Mouse (Mus musculus) right cerebral cortex, postnatal 25 days (tissue): ENCODE measurements around the gene Aar2.

Experiments
- DNase-seq: peaks from one replicate; pipeline ENCODE4 v3.0.0; 2022

The Aar2 gene

GRCm38 (mm10) chr2:156569261-156569660, 21.9 kb downstream of the Aar2 start:
- no peak for DNase-seq

- no peak for DNase-seq
Measured at GRCm38 (mm10) chr2:156571521-156571920, 24.1 kb downstream of the Aar2 start.

- DNase-seq: no peak
Measured at GRCm38 (mm10) chr2:156576850-156577587, 29.6 kb downstream of the Aar2 start.

DNA sequence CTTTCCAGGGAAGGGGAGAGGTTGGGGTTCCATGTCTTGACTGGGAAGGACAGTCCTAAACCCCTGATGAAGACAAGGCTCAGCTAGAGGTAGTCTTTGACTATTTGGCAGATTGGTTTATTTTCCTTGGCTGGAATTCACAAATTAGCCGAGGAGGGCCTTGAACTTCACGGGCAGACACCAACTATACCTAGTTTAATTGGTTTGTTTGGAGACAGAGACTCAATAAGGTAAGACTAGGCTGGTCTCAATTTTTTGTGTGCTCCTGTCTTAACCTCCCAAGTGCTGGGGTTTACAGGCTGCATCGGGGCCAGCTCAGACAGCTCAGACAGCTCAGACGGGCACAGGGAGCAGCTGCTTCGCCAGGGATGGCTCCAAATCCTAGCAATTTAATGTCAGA, 33.1 kb downstream of the Aar2 start:
- no peak for DNase-seq

DNA sequence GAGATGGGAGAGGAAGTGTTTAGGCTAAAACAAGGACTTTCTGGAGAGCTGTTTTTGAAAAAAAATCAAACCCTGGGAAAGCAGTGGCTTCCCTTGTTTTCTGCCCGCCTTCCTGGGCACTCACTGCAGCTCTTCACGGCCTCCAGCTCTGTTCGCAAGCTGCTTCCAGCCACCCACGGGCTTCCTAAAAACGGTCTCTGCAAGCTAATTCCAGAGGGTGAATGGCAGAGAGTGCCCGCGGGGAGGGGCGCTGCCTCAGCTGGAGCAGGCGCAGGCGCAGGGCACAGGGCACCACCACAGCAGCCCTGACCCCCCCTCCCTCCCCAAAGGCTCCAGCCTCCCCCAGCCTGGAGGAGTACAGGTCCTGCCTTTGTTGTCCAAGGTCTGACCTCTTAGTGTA, 33.9 kb downstream of the Aar2 start:
- DNase-seq: peak; percentile 88

- no peak for DNase-seq
Measured at GRCm38 (mm10) chr2:156582887-156583286, 35.5 kb downstream of the Aar2 start.

- peak; percentile 31 for DNase-seq
Measured at GRCm38 (mm10) chr2:156584154-156584796, 36.9 kb downstream of the Aar2 start.

GRCm38 (mm10) chr2:156584797-156585471, 37.5 kb downstream of the Aar2 start:
- DNase-seq: peak; percentile 65

- DNase-seq: no peak
Measured at GRCm38 (mm10) chr2:156589481-156589880, 42.1 kb downstream of the Aar2 start.

GRCm38 (mm10) chr2:156594987-156595490, 47.7 kb downstream of the Aar2 start:
- no peak for DNase-seq

- DNase-seq: no peak
Measured at GRCm38 (mm10) chr2:156602581-156602980, 55.2 kb downstream of the Aar2 start.

DNA sequence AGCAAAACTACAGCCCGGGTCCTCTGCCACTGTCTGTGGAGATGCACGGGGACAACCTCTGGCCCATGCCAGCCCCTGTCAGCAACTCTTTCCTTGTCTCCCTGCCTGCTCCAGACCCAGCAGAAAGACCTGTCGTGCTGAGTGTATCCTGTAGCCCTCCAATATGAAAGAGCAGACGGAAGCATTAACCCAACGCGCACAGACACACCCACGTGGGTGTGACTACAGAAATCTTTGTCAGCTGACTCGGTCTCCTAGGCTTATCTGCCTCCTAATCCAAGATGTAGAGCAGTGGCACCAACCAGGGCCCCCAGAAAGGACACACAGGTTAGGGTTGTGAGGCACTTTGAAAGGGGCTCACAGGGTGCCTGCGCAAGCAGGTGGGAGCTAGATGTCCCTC, 56.3 kb downstream of the Aar2 start:
- no peak for DNase-seq

DNA sequence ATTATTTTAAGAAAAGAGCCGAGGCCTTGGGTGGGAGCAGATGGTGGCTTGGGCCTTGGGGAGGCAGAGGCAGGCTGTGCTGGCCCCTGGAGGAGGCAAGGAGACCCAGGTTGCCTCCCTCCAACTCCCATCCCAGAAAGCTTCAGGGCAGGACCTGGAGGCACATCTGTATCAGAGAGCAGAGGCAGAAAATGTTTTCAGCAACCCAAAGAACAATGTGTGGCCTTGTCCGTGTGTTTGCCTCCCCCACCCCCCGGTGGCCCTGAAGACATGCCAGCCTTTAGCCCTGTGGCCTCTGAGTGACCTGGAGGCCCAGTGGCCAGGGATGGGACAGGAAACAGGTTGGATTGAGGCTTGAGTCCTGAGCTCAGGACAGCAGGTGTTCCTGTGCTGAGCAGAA, 57.8 kb downstream of the Aar2 start:
- no peak for DNase-seq

- no peak for DNase-seq
Measured at GRCm38 (mm10) chr2:156605971-156606370, 58.6 kb downstream of the Aar2 start.

DNA sequence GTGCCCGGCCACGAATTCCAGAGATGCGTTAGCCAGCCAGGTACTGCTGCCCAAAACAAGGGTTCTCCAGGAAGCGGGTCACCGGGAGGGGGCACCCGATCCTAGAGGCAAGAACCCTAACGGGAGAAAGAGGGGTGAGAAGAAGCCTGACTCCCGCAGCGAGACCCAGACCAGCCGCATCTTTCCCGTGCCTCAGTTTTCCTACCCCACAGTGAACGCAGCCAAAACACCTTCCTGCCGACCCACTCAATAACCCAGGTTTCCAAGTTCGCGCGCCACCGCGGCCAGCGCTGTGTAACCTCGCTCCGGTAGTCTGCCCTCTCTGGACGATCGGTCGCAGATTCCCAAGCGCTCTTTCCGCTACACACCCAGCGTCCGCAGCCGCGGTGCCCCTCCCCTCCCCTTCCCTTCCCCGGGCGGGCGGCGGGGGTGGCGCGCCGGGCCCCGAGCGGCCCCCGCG, 65.7 kb downstream of the Aar2 start:
- DNase-seq: peak; percentile 79

GRCm38 (mm10) chr2:156613541-156614257, 66.3 kb downstream of the Aar2 start, which contains the start of gene Dlgap4:
Gene Dlgap4, plus strand, starts transcription at chr2:156613705.
- DNase-seq: peak; percentile 61

DNA sequence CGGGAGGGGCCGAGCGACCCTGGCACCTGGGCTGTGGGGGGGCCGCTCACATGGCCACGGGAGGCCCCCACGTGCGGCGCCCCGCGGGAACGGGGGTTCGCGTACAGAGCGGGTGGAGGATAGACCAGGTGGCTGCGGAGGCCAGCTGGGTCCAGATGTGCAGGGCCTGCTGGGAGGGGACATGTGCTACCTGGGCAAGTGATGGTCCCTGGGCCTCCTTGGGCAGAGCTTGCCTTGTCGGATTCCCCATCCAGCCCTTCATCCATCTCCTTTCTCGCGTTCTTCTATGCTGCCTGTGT, 66.8 kb downstream of the Aar2 start:
- DNase-seq: peak; percentile 55

DNA sequence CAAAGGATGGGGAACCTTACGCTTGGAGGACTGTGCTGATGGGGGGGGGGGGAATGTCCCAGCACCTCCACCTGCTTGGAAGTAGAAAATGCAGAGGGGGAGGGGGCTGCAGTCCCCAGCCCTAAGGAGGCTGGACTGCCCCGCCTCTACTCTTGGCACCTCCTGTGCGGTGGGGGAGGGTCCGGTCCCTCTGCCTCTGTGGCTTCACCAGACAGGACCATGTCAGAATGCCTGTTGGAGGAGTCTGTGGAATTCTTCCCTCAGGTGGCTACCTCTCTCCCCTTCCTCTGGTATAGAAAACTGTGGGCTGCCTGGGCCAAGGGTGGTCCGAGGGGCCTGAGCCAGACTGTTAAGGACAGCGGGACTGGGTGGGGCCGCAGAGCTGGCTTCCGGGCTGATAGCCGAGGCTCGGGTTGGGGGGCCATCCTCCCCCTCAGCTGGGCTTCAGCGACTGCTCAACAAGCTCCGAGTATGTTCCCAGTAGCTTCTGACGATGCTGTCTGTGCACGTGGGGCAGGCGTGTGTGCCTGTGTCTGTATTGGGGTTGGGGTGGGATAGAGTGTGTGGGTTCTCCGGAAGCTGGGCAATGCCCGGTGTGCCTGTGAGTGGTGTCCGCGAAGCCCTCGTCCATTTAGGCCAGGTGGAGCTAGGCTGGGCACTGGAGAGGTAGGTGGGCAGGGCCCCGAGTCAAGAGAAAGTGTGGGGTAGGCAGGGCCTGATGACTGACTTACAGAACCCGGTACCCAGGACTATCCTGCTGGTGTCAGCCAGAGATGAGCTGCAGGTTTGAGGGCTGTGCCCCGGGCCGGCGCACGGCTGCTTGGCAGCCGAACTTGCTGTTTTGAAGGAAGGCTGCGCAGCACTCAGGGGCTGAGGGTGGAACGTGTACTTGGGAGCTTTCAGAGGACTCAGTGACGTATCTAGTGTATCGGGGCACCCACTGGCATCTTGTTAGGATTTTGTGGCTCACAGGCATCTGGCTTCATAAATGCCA, 67.6 kb downstream of the Aar2 start:
- peak; percentile 54 for DNase-seq

DNA sequence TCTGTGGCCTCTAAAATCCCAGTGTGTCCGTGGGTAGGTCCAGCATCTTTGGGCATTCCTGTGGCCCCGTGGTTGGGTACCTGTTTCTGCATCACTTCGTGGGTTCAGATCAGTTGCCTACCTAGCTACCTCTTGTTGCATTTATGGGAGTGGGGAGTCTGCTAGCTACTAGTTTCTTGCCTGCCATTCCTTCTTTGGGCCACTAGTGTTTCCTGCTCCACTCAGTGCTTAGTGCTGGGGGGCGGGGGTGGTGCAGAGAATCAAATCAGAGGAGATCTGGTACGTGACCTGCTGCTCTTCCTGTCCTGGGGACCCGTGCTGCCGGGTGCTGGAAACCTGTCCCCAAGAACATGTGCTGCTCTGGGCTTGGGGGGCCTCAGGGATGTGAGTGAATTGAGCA, 69.1 kb downstream of the Aar2 start:
- no peak for DNase-seq

DNA sequence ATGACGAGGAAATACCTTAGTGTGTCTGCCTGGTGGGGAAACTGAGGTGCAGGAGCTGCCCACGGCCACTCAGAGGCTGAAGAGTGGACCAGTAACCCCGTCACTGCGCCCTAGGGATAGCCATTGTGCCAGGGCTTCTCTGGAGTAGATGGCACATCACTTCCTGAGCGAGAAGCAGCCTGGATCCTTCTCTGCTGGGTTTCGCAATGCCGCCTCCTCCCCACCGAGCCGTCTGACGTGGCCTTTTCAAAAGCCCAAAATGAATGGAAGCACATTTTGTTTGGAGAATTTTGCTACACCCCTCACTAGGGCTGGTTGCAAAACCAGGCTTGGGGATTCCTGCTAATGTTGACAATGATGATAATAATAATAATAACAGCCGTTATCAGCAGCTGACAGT, 70.2 kb downstream of the Aar2 start:
- DNase-seq: no peak
